Mouse (Mus musculus) stomach, postnatal 0 days (tissue): ENCODE results near the gene Msi2. TPM values are rescaled to one million over a fixed set of nuclear protein-coding genes. Genes with fewer than 3 reads are reported as not detected.

Experiments
- ATAC-seq: fragments of 200-750 bp; cut with Nextera tagmentation; 2 replicates; pipeline ENCODE4 v1.8.0; 2017; ENCODE audit not compliant: low FRiP score, low TSS enrichment
- DNase-seq: peaks from one replicate; pipeline ENCODE4 v3.0.0-alpha.2; 2016; ENCODE audit warnings: low spot score
- H3K27ac ChIP-seq: fragments of 300-500 bp; sonication (generic); replicated peaks from 2 replicates; pipeline ENCODE4 v1.5.1; 2014; ENCODE audit warnings: mild to moderate bottlenecking, control low read depth
- H3K27me3 ChIP-seq: fragments of 300-500 bp; sonication (generic); 2 replicates; pipeline ENCODE4 v1.6.1; 2014; ENCODE audit warnings: low read length; ENCODE audit not compliant: control insufficient read depth, insufficient read depth
- H3K36me3 ChIP-seq: fragments of 300-500 bp; sonication (generic); 2 replicates; pipeline ENCODE4 v1.6.1; 2014; ENCODE audit warnings: low read length, mixed read lengths; ENCODE audit not compliant: control insufficient read depth, insufficient read depth
- H3K4me1 ChIP-seq: fragments of 300-500 bp; sonication (generic); replicated peaks from 2 replicates; pipeline ENCODE4 v1.6.1; 2014; ENCODE audit warnings: antibody characterized with exemption; ENCODE audit not compliant: control insufficient read depth, insufficient read depth
- H3K4me2 ChIP-seq: fragments of 300-500 bp; sonication (generic); replicated peaks from 2 replicates; pipeline ENCODE4 v1.6.1; 2014; ENCODE audit warnings: low read depth, mild to moderate bottlenecking, control low read depth, moderate library complexity
- H3K4me3 ChIP-seq: fragments of 300-500 bp; sonication (generic); 2 replicates; pipeline ENCODE4 v1.5.1; 2014; ENCODE audit warnings: low read depth, low read length, control low read depth
- H3K9ac ChIP-seq: fragments of 300-500 bp; sonication (generic); 2 replicates; pipeline ENCODE4 v1.6.1; 2014; ENCODE audit warnings: mild to moderate bottlenecking, low read length, control low read depth, mixed read lengths
- H3K9me3 ChIP-seq: fragments of 300-500 bp; sonication (generic); 2 replicates; pipeline ENCODE4 v1.6.1; 2016; ENCODE audit warnings: low read length; ENCODE audit not compliant: control insufficient read depth
- CTCF ChIP-seq: IDR thresholded peaks from 2 replicates; pipeline ENCODE4 v1.5.1; 2016; ENCODE audit warnings: antibody characterized with exemption, low read depth, mild to moderate bottlenecking, moderate library complexity
- EP300 ChIP-seq: optimal IDR thresholded peaks from 2 replicates; pipeline ENCODE3; 2016; ENCODE audit warnings: antibody characterized with exemption
- WGBS: fragments of 180-500 bp; shearing (Covaris S2); extraction: QIAGEN DNeasy Blood & Tissue Kit; methylation state at CpG from one replicate; pipeline ENCODE4 v1.1.7; 2014; 5-methylcytosine and 5-hydroxymethylcytosine counted together
- polyA plus RNA-seq: library from polyadenylated mRNA; unstranded; fragments of >200 nt; fragmentation: Nextera tagmentation; extraction: Ambion mirVana; gene quantifications from 2 replicates; pipeline ENCODE4 v1.2.1, GENCODE M21; 2015

Gene Msi2
- polyA plus RNA-seq, 1 experiment from 2014 or later: 6.7 TPM

GRCm38 (mm10) chr11:88612141-88612540 lies 106.2 kb downstream of the Msi2 start:
- ATAC-seq: no peak
- 62% methylated on average over 7 of the region's 7 CpGs for WGBS
- no peaks in the 10 kb centered on the region for H3K27me3 ChIP-seq

GRCm38 (mm10) chr11:88610809-88611208 lies 107.5 kb downstream of the Msi2 start:
- no peak for ATAC-seq
- 90% methylated on average over 6 of the region's 6 CpGs for WGBS

More at GRCm38 (mm10) chr11:88612141-88612540, 106.2 kb downstream of the Msi2 start:
- Histone ChIP-seq H3K9me3 (no peaks in the 10 kb centered on the region), H3K4me1 (peaks cover 8% of the 10 kb centered on the region; the same call in 1 of the 2 replicates), H3K4me3 (no peak overlapping the region), H3K9ac (no peak overlapping the region), H3K27ac (no peak overlapping the region), H3K4me2 (no peak overlapping the region), H3K36me3 (no peaks in the 10 kb centered on the region)
- DNase-seq: no peak
- TF ChIP-seq EP300 (no peak), CTCF (no peak)

GRCm38 (mm10) chr11:88610112-88610511 lies 108.2 kb downstream of the Msi2 start:
- Histone ChIP-seq H3K4me1 (peaks cover 8% of the 10 kb centered on the region; the same call in 1 of the 2 replicates), H3K4me3 (no peak overlapping the region), H3K36me3 (no peaks in the 10 kb centered on the region), H3K27ac (no peak overlapping the region), H3K9me3 (no peaks in the 10 kb centered on the region), H3K27me3 (no peaks in the 10 kb centered on the region), H3K4me2 (no peak overlapping the region), H3K9ac (no peak overlapping the region)
- ATAC-seq (no peak), DNase-seq (no peak)
- TF ChIP-seq CTCF: no peak
- TF ChIP-seq EP300: no peak
- 97% methylated on average over 1 of the region's 1 CpGs for WGBS

More at GRCm38 (mm10) chr11:88610809-88611208, 107.5 kb downstream of the Msi2 start:
- Histone ChIP-seq H3K36me3 (no peaks in the 10 kb centered on the region), H3K9me3 (no peaks in the 10 kb centered on the region), H3K27ac (no peak overlapping the region), H3K4me2 (no peak overlapping the region), H3K27me3 (no peaks in the 10 kb centered on the region), H3K4me1 (peaks cover 8% of the 10 kb centered on the region; the same call in 1 of the 2 replicates), H3K9ac (no peak overlapping the region), H3K4me3 (no peak overlapping the region)
- TF ChIP-seq EP300 (no peak), CTCF (no peak)
- DNase-seq: no peak

- peaks cover 3% of the 10 kb centered on the region; the same call in 1 of the 2 replicates for H3K4me1 ChIP-seq
- no peak overlapping the region for H3K4me2 ChIP-seq
- no peaks in the 10 kb centered on the region for H3K36me3 ChIP-seq
- DNase-seq (no peak), ATAC-seq (no peak)
- no peaks in the 10 kb centered on the region for H3K9me3 ChIP-seq
- no peak overlapping the region for H3K9ac ChIP-seq
- no peak overlapping the region for H3K27ac ChIP-seq
- TF ChIP-seq CTCF: no peak
- H3K27me3 ChIP-seq: no peaks in the 10 kb centered on the region
- WGBS: 52% methylated on average over 4 of the region's 4 CpGs
- H3K4me3 ChIP-seq: no peak overlapping the region
Measured at GRCm38 (mm10) chr11:88608584-88608983, 109.7 kb downstream of the Msi2 start.

- no peak overlapping the region for H3K27ac ChIP-seq
- H3K9ac ChIP-seq: no peak overlapping the region
- no peak for DNase-seq
- no peak for ATAC-seq
- peaks cover 3% of the 10 kb centered on the region; the same call in 1 of the 2 replicates for H3K4me1 ChIP-seq
- H3K36me3 ChIP-seq: no peaks in the 10 kb centered on the region
- no peak overlapping the region for H3K4me2 ChIP-seq
- H3K27me3 ChIP-seq: no peaks in the 10 kb centered on the region
- TF ChIP-seq EP300 (no peak), CTCF (no peak)
- H3K9me3 ChIP-seq: no peaks in the 10 kb centered on the region
- 86% methylated on average over 11 of the region's 12 CpGs for WGBS
- no peak overlapping the region for H3K4me3 ChIP-seq
Measured at GRCm38 (mm10) chr11:88607725-88608383, 110.5 kb downstream of the Msi2 start.

GRCm38 (mm10) chr11:88605771-88606170 lies 112.5 kb downstream of the Msi2 start:
- H3K4me3 ChIP-seq: no peak overlapping the region
- H3K4me1 ChIP-seq: no peaks in the 10 kb centered on the region
- no peaks in the 10 kb centered on the region for H3K27me3 ChIP-seq
- WGBS: 84% methylated on average over 6 of the region's 6 CpGs
- no peak overlapping the region for H3K4me2 ChIP-seq
- H3K27ac ChIP-seq: no peak overlapping the region
- ATAC-seq (no peak), DNase-seq (no peak)
- no peaks in the 10 kb centered on the region for H3K36me3 ChIP-seq
- no peak for TF ChIP-seq CTCF
- no peak for TF ChIP-seq EP300
- no peaks in the 10 kb centered on the region for H3K9me3 ChIP-seq
- no peak overlapping the region for H3K9ac ChIP-seq
